Mouse (Mus musculus): ENCODE data around the gene Tecta. TPM values are rescaled to one million over a fixed set of nuclear protein-coding genes. Genes with fewer than 3 reads are reported as not detected.
A peak's percentile ranks its signal among the peaks of the same experiment; 100 is the strongest.

Gene Tecta
- polyA plus RNA-seq, 1 experiment from 2014 or later: 0.09 TPM

GRCm38 (mm10) chr9:42293596-42293995 lies 106.1 kb downstream of the Tecta start:
- H3K9me3 ChIP-seq (ENCODE audit: low read length): no peaks in the 10 kb centered on the region
- WGBS (ENCODE audit: insufficient replicate concordance): 69% methylated on average over 3 of the region's 3 CpGs
- no peak overlapping the region for H3K4me3 ChIP-seq (ENCODE audit: low read depth, low read length)
- no peak overlapping the region for H3K9ac ChIP-seq (replicated peaks)
- no peak for TF ChIP-seq CTCF (IDR thresholded peaks at IDR 0.05; ENCODE audit: low read depth)
- no peak for TF ChIP-seq EP300 (IDR thresholded peaks at IDR 0.05; ENCODE audit: low read depth)
- no peak overlapping the region for H3K27ac ChIP-seq (ENCODE audit: low read depth)
- no peaks in the 10 kb centered on the region for H3K36me3 ChIP-seq (replicated peaks; ENCODE audit: insufficient read depth, low read length)
- H3K4me2 ChIP-seq (ENCODE audit: low read depth, low read length): no peak overlapping the region
- H3K4me1 ChIP-seq (ENCODE audit: insufficient read depth): no peaks in the 10 kb centered on the region
- ATAC-seq: no peak
- no peaks in the 10 kb centered on the region for H3K27me3 ChIP-seq (ENCODE audit: insufficient read depth, low read length)
- DNase-seq: no peak

- DNase-seq: peak; percentile 18
- Histone ChIP-seq H3K27ac (ENCODE audit: low read depth) (no peak overlapping the region), H3K4me2 (ENCODE audit: low read depth, low read length) (no peak overlapping the region), H3K4me1 (ENCODE audit: insufficient read depth) (no peaks in the 10 kb centered on the region), H3K9me3 (ENCODE audit: low read length) (no peaks in the 10 kb centered on the region), H3K36me3 (replicated peaks; ENCODE audit: insufficient read depth, low read length) (no peaks in the 10 kb centered on the region), H3K9ac (replicated peaks) (no peak overlapping the region), H3K27me3 (ENCODE audit: insufficient read depth, low read length) (no peaks in the 10 kb centered on the region), H3K4me3 (ENCODE audit: low read depth, low read length) (no peak overlapping the region)
- 61% methylated on average over 7 of the region's 7 CpGs for WGBS (ENCODE audit: insufficient replicate concordance)
- peak; percentile 64 for ATAC-seq
- no peak for TF ChIP-seq CTCF (IDR thresholded peaks at IDR 0.05; ENCODE audit: low read depth)
- TF ChIP-seq EP300 (IDR thresholded peaks at IDR 0.05; ENCODE audit: low read depth): no peak
Observed at GRCm38 (mm10) chr9:42293051-42293450, 106.7 kb downstream of the Tecta start.

GRCm38 (mm10) chr9:42279676-42280075 lies 120.1 kb downstream of the Tecta start:
- Histone ChIP-seq H3K4me3 (ENCODE audit: low read depth, low read length) (no peak overlapping the region), H3K4me1 (ENCODE audit: insufficient read depth) (peaks cover 8% of the 10 kb centered on the region), H3K4me2 (ENCODE audit: low read depth, low read length) (no peak overlapping the region), H3K9me3 (ENCODE audit: low read length) (peaks cover 4% of the 10 kb centered on the region; the same call in 1 of the 2 replicates), H3K27me3 (ENCODE audit: insufficient read depth, low read length) (no peaks in the 10 kb centered on the region), H3K27ac (ENCODE audit: low read depth) (peak overlapping the region; percentile 82), H3K9ac (replicated peaks) (no peak overlapping the region), H3K36me3 (replicated peaks; ENCODE audit: insufficient read depth, low read length) (no peaks in the 10 kb centered on the region)
- peak; percentile 86 for ATAC-seq
- 39% methylated on average over 4 of the region's 4 CpGs for WGBS (ENCODE audit: insufficient replicate concordance)
- TF ChIP-seq CTCF (IDR thresholded peaks at IDR 0.05; ENCODE audit: low read depth): no peak
- TF ChIP-seq EP300 (IDR thresholded peaks at IDR 0.05; ENCODE audit: low read depth): peak; percentile 71
- DNase-seq: peak; percentile 31

Small RNAs within 50 kb of the gene (microRNA-seq; reads per million reads assigned to microRNA genes)
- not detected for gene Gm44311

Other genes with a start within 250 kb of the Tecta start
- gene Sc5d, start 135.7 kb downstream of the Tecta start, polyA plus RNA-seq (2015; fragmentation: Nextera tagmentation; extraction: Ambion mirVana): 146 and 151 TPM in 2 replicates
- gene Tbcel, start 107.9 kb upstream of the Tecta start, polyA plus RNA-seq (2015; fragmentation: Nextera tagmentation; extraction: Ambion mirVana): 7.0 and 7.6 TPM in 2 replicates